Mouse (Mus musculus): ENCODE measurements around the gene Defb41.
"Not testable (repeated sequence)": the region's sequence is repeated elsewhere in the genome, so short reads cannot be mapped to it uniquely, and the experiment has no call there.

Defb41 gene

GRCm38 (mm10) chr1:18265038-18265437 is at the start of gene Defb41:
Gene Defb41 (minus strand): TSS chr1:18265138.
- DNase-seq (ENCODE audit: low spot score in 2 of 2): no peak

GRCm38 (mm10) chr1:18308474-18308829 is 43.5 kb upstream of the Defb41 start:
- DNase-seq (ENCODE audit: low spot score in 2 of 2): no peak

GRCm38 (mm10) chr1:18307545-18308473 is 42.9 kb upstream of the Defb41 start:
- no peak for DNase-seq (ENCODE audit: low spot score in 2 of 2)

GRCm38 (mm10) chr1:18292515-18292914 is 27.6 kb upstream of the Defb41 start:
- DNase-seq (ENCODE audit: low spot score in 2 of 2): no peak

GRCm38 (mm10) chr1:18288860-18289259 is 23.9 kb upstream of the Defb41 start:
- DNase-seq (ENCODE audit: low spot score in 2 of 2): no peak

GRCm38 (mm10) chr1:18287371-18287770 is 22.4 kb upstream of the Defb41 start:
- DNase-seq (ENCODE audit: low spot score in 2 of 2): no peak

- DNase-seq (ENCODE audit: low spot score in 2 of 2): no peak
Measured at GRCm38 (mm10) chr1:18271095-18271494, 6.2 kb upstream of the Defb41 start.

- no peak for DNase-seq (ENCODE audit: low spot score in 2 of 2)
Measured at GRCm38 (mm10) chr1:18268845-18269244, 3.9 kb upstream of the Defb41 start.

- DNase-seq (ENCODE audit: low spot score in 2 of 2): not testable (repeated sequence)
Measured at GRCm38 (mm10) chr1:18245801-18246580, 18.9 kb downstream of the Defb41 start.

- DNase-seq (ENCODE audit: low spot score in 2 of 2): no peak
Measured at GRCm38 (mm10) chr1:18237343-18237742, 27.6 kb downstream of the Defb41 start, which contains the start of gene Defb18. Gene Defb18 (minus strand): TSS chr1:18237443.

GRCm38 (mm10) chr1:18223385-18223945 is 41.5 kb downstream of the Defb41 start:
- DNase-seq (ENCODE audit: low spot score in 2 of 2): no peak

All from left cerebral cortex, adult 9 months (tissue).